Mouse (Mus musculus) kidney, postnatal 36 days (tissue): ENCODE measurements around the gene Foxl1.
A peak's percentile ranks its signal among the peaks of the same experiment; 100 is the strongest.
"Not testable (repeated sequence)": the region's sequence is repeated elsewhere in the genome, so short reads cannot be mapped to it uniquely, and the experiment has no call there.

Experiments
- DNase-seq, 2 experiments: peaks; one replicate each; pipeline ENCODE4 v3.0.0; 2021 to 2022; ENCODE audit warnings: mixed read lengths in 2 of 2

Foxl1 gene

GRCm38 (mm10) chr8:121125311-121125876, 2.3 kb upstream of the Foxl1 start:
- peak; percentile 70 to 80 for DNase-seq

GRCm38 (mm10) chr8:121126191-121126590, 1.5 kb upstream of the Foxl1 start:
- no peak for DNase-seq

GRCm38 (mm10) chr8:121126694-121127093, 1.0 kb upstream of the Foxl1 start:
- DNase-seq: no peak

GRCm38 (mm10) chr8:121127291-121127701, 444 bp upstream of the Foxl1 start:
- no peak for DNase-seq

- peak in 1 of 2 experiments; percentile 14 for DNase-seq
These were observed 958 bp downstream of the Foxl1 start for GRCm38 (mm10) chr8:121128531-121129264.

- DNase-seq: no peak
These were observed 1.7 kb downstream of the Foxl1 start for GRCm38 (mm10) chr8:121129265-121129940.

GRCm38 (mm10) chr8:121130522-121130921, 2.8 kb downstream of the Foxl1 start:
- peak in 1 of 2 experiments; percentile 67 for DNase-seq

GRCm38 (mm10) chr8:121132961-121133513, 5.3 kb downstream of the Foxl1 start:
- no peak for DNase-seq

- no peak for DNase-seq
These were observed 6.4 kb downstream of the Foxl1 start for GRCm38 (mm10) chr8:121134102-121134501.

- no peak for DNase-seq
These were observed 6.8 kb downstream of the Foxl1 start for GRCm38 (mm10) chr8:121134512-121134911.

- no peak for DNase-seq
These were observed 9.1 kb downstream of the Foxl1 start for GRCm38 (mm10) chr8:121136856-121137255.

- DNase-seq: not testable (repeated sequence)
These were observed 17.9 kb downstream of the Foxl1 start for GRCm38 (mm10) chr8:121145457-121146134.

GRCm38 (mm10) chr8:121148573-121149083, 20.9 kb downstream of the Foxl1 start:
- DNase-seq: no peak

GRCm38 (mm10) chr8:121152394-121152793, 24.7 kb downstream of the Foxl1 start:
- DNase-seq: peak; percentile 42 to 54

- no peak for DNase-seq
These were observed 29.3 kb downstream of the Foxl1 start for GRCm38 (mm10) chr8:121156990-121157491.

- no peak for DNase-seq
These were observed 31.1 kb downstream of the Foxl1 start for GRCm38 (mm10) chr8:121158812-121159211.

GRCm38 (mm10) chr8:121161437-121161836, 33.7 kb downstream of the Foxl1 start:
- no peak for DNase-seq

GRCm38 (mm10) chr8:121162413-121162812, 34.7 kb downstream of the Foxl1 start:
- DNase-seq: no peak

- peak; percentile 29 to 36 for DNase-seq
These were observed 35.4 kb downstream of the Foxl1 start for GRCm38 (mm10) chr8:121162906-121163695.

GRCm38 (mm10) chr8:121164017-121164469, 36.3 kb downstream of the Foxl1 start:
- peak; percentile 67 to 72 for DNase-seq

- DNase-seq: no peak
These were observed 40.3 kb downstream of the Foxl1 start for GRCm38 (mm10) chr8:121168033-121168432.
